Mouse (Mus musculus): ENCODE measurements at regions not wholly inside any gene's neighbourhood (a gene's known extent, or its start where the extent isn't known, plus 50 kb on each side); places are given as distances from the start of the nearest gene placed in this dataset.

DNA sequence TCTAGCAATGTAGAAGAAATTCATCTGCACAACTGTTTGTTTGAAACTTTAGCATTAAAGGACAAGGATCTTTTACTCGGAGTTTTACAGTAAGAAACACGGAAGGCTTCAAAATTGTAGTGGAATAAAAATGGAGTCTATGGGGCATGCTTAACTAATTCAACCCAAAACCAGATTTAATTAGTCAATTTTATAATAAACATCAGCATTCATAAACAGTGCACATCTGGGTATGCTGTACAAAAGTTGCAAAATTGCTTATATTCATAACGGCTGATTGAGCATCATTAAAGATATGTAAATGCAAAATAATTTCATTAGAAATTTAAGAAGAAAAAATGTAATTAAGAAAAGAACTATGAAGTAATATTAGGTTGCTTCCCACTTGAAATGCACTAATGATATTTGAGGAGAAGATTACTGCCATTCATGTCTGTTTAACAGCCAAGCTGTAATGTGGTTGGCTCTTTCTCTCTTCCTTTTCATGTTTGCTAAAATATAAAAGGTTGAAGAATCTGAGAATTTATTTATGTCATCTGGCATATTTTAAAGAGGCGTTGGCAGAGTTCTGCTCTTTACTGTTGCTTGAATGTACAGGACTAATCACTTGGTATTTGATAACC lies 1037.3 kb downstream of the Fam181b start:
- Histone ChIP-seq H3K9me3 (replicated peaks; ENCODE audit: control insufficient read depth, low read length, poor library complexity, severe bottlenecking) (no peaks in the 10 kb centered on the region), H3K4me1 (ENCODE audit: control insufficient read depth, insufficient read depth, low read length) (no peaks in the 10 kb centered on the region), H3K4me3 (ENCODE audit: low read depth, low read length) (no peak overlapping the region), H3K27ac (ENCODE audit: low read length) (no peak overlapping the region), H3K9ac (ENCODE audit: low read depth, low read length) (no peak overlapping the region), H3K27me3 (ENCODE audit: control insufficient read depth, insufficient read depth, low read depth, low read length) (no peaks in the 10 kb centered on the region), H3K36me3 (ENCODE audit: control insufficient read depth, insufficient read depth, low read length) (no peaks in the 10 kb centered on the region), H3K4me2 (ENCODE audit: low read length) (no peak overlapping the region)
- no peak for ATAC-seq
- WGBS = 88% methylated on average over 4 of the region's 4 CpGs

DNA sequence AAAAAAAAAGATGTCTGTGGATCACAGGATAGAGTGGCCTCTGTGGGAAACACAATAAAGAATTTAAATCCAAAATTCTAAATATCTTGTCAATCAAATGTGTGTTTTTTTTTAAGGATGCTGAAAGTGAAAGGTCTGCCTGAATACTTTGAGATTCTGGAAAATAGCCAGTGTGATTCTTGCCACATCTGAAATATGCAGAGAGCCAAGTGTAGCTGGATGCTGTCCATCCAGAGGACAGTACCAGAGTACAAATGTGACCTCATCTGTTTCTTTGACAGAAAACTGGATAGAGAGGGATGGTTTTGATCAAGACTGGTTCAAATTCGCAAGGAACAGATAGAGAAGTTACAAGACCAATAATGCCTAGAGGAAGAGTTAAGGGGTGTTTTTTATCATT lies 1044.1 kb downstream of the Fam181b start:
- no peaks in the 10 kb centered on the region for H3K27me3 ChIP-seq (ENCODE audit: control insufficient read depth, insufficient read depth, low read depth, low read length)
- H3K4me3 ChIP-seq (ENCODE audit: low read depth, low read length) = no peak overlapping the region
- no peak overlapping the region for H3K4me2 ChIP-seq (ENCODE audit: low read length)
- H3K9me3 ChIP-seq (replicated peaks; ENCODE audit: control insufficient read depth, low read length, poor library complexity, severe bottlenecking) = no peaks in the 10 kb centered on the region
- ATAC-seq = no peak
- WGBS = 89% methylated on average over 1 of the region's 1 CpGs
- H3K9ac ChIP-seq (ENCODE audit: low read depth, low read length) = no peak overlapping the region
- H3K36me3 ChIP-seq (ENCODE audit: control insufficient read depth, insufficient read depth, low read length) = no peaks in the 10 kb centered on the region
- no peak overlapping the region for H3K27ac ChIP-seq (ENCODE audit: low read length)
- no peaks in the 10 kb centered on the region for H3K4me1 ChIP-seq (ENCODE audit: control insufficient read depth, insufficient read depth, low read length)

DNA sequence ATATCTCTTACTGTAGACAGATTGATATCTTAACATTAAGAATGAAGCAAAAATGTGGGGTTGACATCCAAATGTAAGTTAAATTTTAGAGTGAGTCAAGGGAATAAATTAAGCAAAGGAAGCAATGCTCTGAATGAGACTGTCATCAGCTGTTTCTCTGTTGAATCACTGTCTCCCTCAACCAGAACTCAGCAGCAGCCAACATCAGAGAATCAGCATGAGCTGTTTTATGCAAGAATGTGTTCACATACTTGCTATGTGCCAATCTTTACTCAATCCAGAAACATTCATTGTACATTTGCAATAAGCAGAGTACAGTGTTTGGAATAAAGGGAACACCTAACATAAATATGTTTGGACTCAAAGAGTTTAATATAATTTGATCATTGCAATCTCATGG lies 1074.6 kb downstream of the Fam181b start:
- Histone ChIP-seq H3K27me3 (ENCODE audit: control insufficient read depth, insufficient read depth, low read depth, low read length) (no peaks in the 10 kb centered on the region), H3K9ac (ENCODE audit: low read depth, low read length) (no peak overlapping the region), H3K4me3 (ENCODE audit: low read depth, low read length) (no peak overlapping the region), H3K27ac (ENCODE audit: low read length) (no peak overlapping the region), H3K4me2 (ENCODE audit: low read length) (no peak overlapping the region), H3K4me1 (ENCODE audit: control insufficient read depth, insufficient read depth, low read length) (no peaks in the 10 kb centered on the region), H3K36me3 (ENCODE audit: control insufficient read depth, insufficient read depth, low read length) (no peaks in the 10 kb centered on the region), H3K9me3 (replicated peaks; ENCODE audit: control insufficient read depth, low read length, poor library complexity, severe bottlenecking) (no peaks in the 10 kb centered on the region)
- ATAC-seq = no peak

DNA sequence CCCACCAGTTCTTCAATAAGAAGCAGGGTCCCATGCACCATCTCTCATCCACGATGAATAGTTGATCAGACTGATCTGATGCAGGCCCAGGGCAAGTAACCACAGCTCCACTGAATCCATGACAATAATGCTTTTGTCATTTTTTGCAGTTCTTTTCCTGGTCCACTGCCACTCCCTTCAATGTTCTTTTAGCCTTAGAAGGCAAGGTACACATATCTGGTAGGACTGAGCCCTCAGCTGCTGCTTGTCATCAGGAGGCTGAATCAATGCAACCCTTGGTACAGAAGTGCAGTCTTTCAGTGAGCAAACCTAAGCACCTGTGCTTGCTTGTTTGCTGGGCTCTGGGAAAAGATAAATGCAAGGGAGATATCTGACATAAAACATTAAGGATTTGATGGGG lies 1075.8 kb downstream of the Fam181b start:
- no peak for ATAC-seq
- H3K36me3 ChIP-seq (ENCODE audit: control insufficient read depth, insufficient read depth, low read length) = no peaks in the 10 kb centered on the region
- H3K27ac ChIP-seq (ENCODE audit: low read length) = no peak overlapping the region
- no peaks in the 10 kb centered on the region for H3K4me1 ChIP-seq (ENCODE audit: control insufficient read depth, insufficient read depth, low read length)
- no peak overlapping the region for H3K4me2 ChIP-seq (ENCODE audit: low read length)
- no peaks in the 10 kb centered on the region for H3K27me3 ChIP-seq (ENCODE audit: control insufficient read depth, insufficient read depth, low read depth, low read length)
- H3K9ac ChIP-seq (ENCODE audit: low read depth, low read length) = no peak overlapping the region
- no peaks in the 10 kb centered on the region for H3K9me3 ChIP-seq (replicated peaks; ENCODE audit: control insufficient read depth, low read length, poor library complexity, severe bottlenecking)
- WGBS = 90% methylated on average over 1 of the region's 1 CpGs
- H3K4me3 ChIP-seq (ENCODE audit: low read depth, low read length) = no peak overlapping the region

DNA sequence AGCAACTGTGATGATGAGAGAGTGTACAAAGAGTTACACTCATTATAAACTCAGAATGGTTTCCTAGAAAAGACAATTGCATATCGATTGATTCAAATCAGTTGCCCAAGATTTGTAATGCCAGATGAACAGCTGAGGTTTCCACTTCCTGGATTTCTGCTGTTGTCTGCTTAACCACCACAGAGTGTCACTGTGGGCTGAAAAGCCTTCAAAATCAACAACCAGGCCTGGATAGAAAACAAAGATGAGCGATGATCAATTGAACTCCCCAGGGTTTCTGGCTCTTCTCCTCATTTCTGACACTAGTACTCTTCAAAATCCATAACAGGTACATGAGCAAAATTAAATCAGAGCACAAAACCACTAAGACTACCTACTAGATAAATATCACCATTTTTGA lies 1100.4 kb downstream of the Fam181b start:
- no peak overlapping the region for H3K4me3 ChIP-seq (ENCODE audit: low read depth, low read length)
- 60% methylated on average over 2 of the region's 2 CpGs for WGBS
- no peak for ATAC-seq
- no peak overlapping the region for H3K27ac ChIP-seq (ENCODE audit: low read length)
- H3K4me1 ChIP-seq (ENCODE audit: control insufficient read depth, insufficient read depth, low read length) = no peaks in the 10 kb centered on the region
- H3K9me3 ChIP-seq (replicated peaks; ENCODE audit: control insufficient read depth, low read length, poor library complexity, severe bottlenecking) = no peaks in the 10 kb centered on the region
- no peaks in the 10 kb centered on the region for H3K36me3 ChIP-seq (ENCODE audit: control insufficient read depth, insufficient read depth, low read length)
- H3K4me2 ChIP-seq (ENCODE audit: low read length) = no peak overlapping the region
- H3K9ac ChIP-seq (ENCODE audit: low read depth, low read length) = no peak overlapping the region
- no peaks in the 10 kb centered on the region for H3K27me3 ChIP-seq (ENCODE audit: control insufficient read depth, insufficient read depth, low read depth, low read length)

DNA sequence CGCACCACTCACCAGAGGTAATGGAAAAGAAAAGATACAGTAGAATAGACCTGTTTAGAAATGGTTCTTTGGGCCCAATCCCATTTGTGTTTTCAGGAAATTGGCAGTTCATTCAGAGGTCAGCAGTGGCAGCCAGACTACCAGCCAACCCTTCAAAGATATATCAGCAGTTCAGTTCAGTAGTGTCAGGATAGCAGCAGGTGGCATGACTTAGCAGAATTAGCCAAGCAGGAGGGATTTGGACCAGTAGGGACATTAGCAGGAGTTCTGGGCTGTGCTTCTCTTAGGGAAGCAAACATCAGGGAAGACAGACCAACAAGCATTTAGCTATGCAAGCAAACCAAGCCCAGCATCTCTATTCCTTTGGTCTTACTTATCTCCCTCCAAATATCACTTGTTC lies 1132.7 kb downstream of the Fam181b start:
- H3K9ac ChIP-seq (ENCODE audit: low read depth, low read length) = no peak overlapping the region
- H3K27ac ChIP-seq (ENCODE audit: low read length) = no peak overlapping the region
- ATAC-seq = no peak
- no peaks in the 10 kb centered on the region for H3K4me1 ChIP-seq (ENCODE audit: control insufficient read depth, insufficient read depth, low read length)
- no peaks in the 10 kb centered on the region for H3K9me3 ChIP-seq (replicated peaks; ENCODE audit: control insufficient read depth, low read length, poor library complexity, severe bottlenecking)
- 97% methylated on average over 1 of the region's 1 CpGs for WGBS
- H3K4me2 ChIP-seq (ENCODE audit: low read length) = no peak overlapping the region
- H3K36me3 ChIP-seq (ENCODE audit: control insufficient read depth, insufficient read depth, low read length) = no peaks in the 10 kb centered on the region
- H3K27me3 ChIP-seq (ENCODE audit: control insufficient read depth, insufficient read depth, low read depth, low read length) = no peaks in the 10 kb centered on the region
- no peak overlapping the region for H3K4me3 ChIP-seq (ENCODE audit: low read depth, low read length)

DNA sequence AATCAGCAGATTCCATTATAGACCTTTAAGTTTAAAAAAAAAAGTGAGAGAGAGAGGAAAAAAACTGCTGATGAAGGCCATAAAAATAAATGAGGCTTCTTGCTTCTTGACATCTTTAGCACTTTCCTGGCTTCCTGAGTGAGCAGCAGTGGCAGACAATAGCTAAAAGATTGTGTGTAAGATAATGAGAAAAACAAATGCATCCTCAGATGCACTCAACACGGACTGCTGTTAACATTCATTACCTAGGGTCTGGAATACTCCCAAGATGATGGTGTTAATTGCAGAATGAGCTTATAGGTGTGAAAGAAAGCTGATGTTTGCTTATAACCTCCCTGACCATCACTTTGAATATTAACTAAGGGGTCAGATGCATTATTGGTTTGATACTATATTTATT lies 1147.8 kb downstream of the Fam181b start:
- Histone ChIP-seq H3K4me2 (ENCODE audit: low read length) (no peak overlapping the region), H3K4me1 (ENCODE audit: control insufficient read depth, insufficient read depth, low read length) (no peaks in the 10 kb centered on the region), H3K4me3 (ENCODE audit: low read depth, low read length) (no peak overlapping the region), H3K9ac (ENCODE audit: low read depth, low read length) (no peak overlapping the region), H3K27me3 (ENCODE audit: control insufficient read depth, insufficient read depth, low read depth, low read length) (no peaks in the 10 kb centered on the region), H3K36me3 (ENCODE audit: control insufficient read depth, insufficient read depth, low read length) (no peaks in the 10 kb centered on the region), H3K9me3 (replicated peaks; ENCODE audit: control insufficient read depth, low read length, poor library complexity, severe bottlenecking) (no peaks in the 10 kb centered on the region), H3K27ac (ENCODE audit: low read length) (no peak overlapping the region)
- WGBS = 56% methylated on average over 1 of the region's 1 CpGs
- no peak for ATAC-seq

DNA sequence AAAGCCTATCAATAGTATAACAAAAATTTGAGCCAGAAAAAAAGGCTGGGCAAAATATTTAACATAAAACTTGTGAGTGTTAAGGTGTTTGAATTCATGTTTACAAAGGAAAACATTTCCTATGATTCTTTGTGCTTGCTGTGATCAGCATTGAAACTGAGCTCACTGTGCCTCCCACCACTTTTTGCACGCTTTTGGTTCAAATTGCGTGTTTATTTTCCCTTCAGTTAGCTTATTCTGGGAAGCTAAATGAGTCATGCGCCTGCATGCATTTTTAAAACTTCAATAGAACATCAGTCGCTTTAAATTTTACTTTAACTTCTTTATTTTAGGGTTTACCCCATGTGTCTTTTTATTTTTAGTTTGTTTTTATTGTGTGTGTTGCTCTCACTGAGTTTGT lies 1154.0 kb downstream of the Fam181b start:
- no peak overlapping the region for H3K9ac ChIP-seq (ENCODE audit: low read depth, low read length)
- 93% methylated on average over 4 of the region's 4 CpGs for WGBS
- no peak for ATAC-seq

DNA sequence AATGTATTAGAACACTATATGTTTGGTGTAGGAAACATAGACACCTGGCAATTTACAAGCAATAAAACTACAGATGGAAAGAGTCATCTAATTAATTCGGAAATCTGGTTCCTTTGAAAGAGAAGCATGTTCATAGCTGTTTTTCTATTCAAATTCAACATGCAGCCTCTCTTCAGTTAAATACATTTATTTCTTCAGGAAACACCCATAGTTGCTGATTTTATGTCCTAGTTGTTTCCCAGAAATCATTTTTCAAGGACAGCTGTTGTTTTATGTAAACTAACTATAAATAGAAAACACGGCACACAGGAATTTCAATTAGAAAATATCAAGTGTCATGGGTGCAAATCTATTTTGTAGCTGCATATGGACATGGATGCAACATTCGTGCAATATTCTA lies 1169.8 kb downstream of the Fam181b start:
- no peaks in the 10 kb centered on the region for H3K9me3 ChIP-seq (replicated peaks; ENCODE audit: control insufficient read depth, low read length, poor library complexity, severe bottlenecking)
- no peak for ATAC-seq
- no peaks in the 10 kb centered on the region for H3K36me3 ChIP-seq (ENCODE audit: control insufficient read depth, insufficient read depth, low read length)
- H3K4me1 ChIP-seq (ENCODE audit: control insufficient read depth, insufficient read depth, low read length) = no peaks in the 10 kb centered on the region
- 83% methylated on average over 3 of the region's 3 CpGs for WGBS
- no peaks in the 10 kb centered on the region for H3K27me3 ChIP-seq (ENCODE audit: control insufficient read depth, insufficient read depth, low read depth, low read length)
- no peak overlapping the region for H3K27ac ChIP-seq (ENCODE audit: low read length)
- H3K4me2 ChIP-seq (ENCODE audit: low read length) = no peak overlapping the region
- H3K4me3 ChIP-seq (ENCODE audit: low read depth, low read length) = no peak overlapping the region
- H3K9ac ChIP-seq (ENCODE audit: low read depth, low read length) = no peak overlapping the region

More for the DNA sequence above, 1154.0 kb downstream of the Fam181b start:
- no peaks in the 10 kb centered on the region for H3K36me3 ChIP-seq (ENCODE audit: control insufficient read depth, insufficient read depth, low read length)
- H3K4me1 ChIP-seq (ENCODE audit: control insufficient read depth, insufficient read depth, low read length) = no peaks in the 10 kb centered on the region
- H3K27ac ChIP-seq (ENCODE audit: low read length) = no peak overlapping the region
- no peak overlapping the region for H3K4me2 ChIP-seq (ENCODE audit: low read length)
- H3K4me3 ChIP-seq (ENCODE audit: low read depth, low read length) = no peak overlapping the region
- H3K27me3 ChIP-seq (ENCODE audit: control insufficient read depth, insufficient read depth, low read depth, low read length) = no peaks in the 10 kb centered on the region
- no peaks in the 10 kb centered on the region for H3K9me3 ChIP-seq (replicated peaks; ENCODE audit: control insufficient read depth, low read length, poor library complexity, severe bottlenecking)

Data from midbrain, embryonic 16.5 days (tissue).